Mouse (Mus musculus): ENCODE data around the gene Gm8298.

The Gm8298 gene

DNA sequence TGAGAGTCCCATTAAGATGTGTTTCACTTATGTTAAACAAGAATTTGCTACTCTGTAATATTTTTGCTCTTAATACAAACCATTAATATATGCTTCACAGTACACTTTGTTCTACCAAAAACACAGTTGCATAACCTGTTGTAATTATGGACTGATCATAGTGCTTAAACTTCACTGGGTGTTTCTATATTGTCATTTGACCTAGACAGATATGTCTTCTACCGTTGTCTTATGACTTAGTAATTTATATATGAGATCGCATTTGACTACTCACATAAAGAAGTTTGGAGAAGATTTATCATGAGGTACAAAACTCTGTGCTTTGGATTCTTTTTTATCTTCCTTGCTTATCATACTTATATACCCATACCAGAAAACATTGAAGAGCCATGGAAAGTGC is at the start of gene Gm8298:
Gene Gm8298 (plus strand): TSS at position 301 of the 400 bp plus-strand sequence.
- 91% methylated on average over 2 of the region's 2 CpGs for WGBS

- WGBS, result 21% methylated on average over 2 of the region's 2 CpGs
Measured at GRCm38 (mm10) chr3:59870765-59871164, 9.9 kb downstream of the Gm8298 start.

DNA sequence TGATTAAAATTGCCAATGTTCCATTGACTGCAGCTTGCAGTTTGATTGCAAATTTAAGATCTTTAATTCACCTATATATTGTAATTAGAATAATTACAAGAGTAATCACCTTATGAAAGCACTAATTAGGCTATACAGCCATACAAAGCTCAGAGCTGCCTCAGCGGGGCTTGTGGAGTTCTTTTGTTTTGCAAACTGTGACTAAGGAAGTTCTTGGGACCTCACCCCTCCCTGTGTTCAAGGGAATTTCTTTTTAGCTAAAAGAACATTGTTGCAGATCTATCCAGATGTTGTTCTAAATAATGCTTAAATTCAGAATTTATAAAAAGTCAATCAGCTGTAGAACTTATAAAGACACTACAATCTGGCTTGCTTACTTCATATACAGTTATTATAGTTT is 16.8 kb downstream of the Gm8298 start:
- WGBS, result 51% methylated on average over 1 of the region's 1 CpGs

DNA sequence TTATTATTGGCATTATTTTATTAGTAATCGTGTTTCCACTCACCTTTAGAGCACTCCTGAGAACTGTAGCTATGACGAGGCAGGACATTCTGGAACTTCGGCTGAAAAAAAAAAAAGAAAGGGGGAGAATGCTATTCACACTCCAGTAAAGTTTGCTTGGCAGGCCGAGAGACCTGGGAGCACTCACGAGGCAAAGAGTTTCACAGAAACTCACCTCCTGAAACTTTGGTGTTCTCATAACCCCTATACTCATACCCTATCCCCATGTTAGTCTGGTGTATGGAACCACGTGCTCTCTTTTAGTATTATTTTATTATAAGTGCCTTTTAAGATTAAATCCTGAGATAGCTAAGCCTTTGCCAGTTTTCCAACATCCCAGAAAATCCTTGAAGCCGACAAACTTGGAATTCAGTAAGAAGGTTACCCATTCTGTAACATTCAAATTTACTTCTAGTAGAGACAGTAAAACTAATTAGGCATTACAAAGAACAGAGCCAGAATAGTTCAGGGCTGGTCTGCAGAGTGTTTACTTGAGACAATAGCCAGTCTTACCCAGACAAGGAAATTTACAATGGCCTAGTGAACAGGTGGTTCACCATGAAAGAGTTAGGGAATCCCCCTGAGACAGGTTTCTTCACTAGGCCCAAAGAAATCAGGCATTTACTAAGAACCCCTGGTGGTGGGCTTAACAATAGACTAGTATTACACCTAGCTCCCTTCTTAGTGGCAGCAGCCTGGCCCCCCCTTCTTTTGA is 19.1 kb downstream of the Gm8298 start:
- 80% methylated on average over 7 of the region's 7 CpGs for WGBS

- WGBS, result 68% methylated on average over 2 of the region's 2 CpGs
Measured at GRCm38 (mm10) chr3:59893276-59893675, 32.4 kb downstream of the Gm8298 start.

DNA sequence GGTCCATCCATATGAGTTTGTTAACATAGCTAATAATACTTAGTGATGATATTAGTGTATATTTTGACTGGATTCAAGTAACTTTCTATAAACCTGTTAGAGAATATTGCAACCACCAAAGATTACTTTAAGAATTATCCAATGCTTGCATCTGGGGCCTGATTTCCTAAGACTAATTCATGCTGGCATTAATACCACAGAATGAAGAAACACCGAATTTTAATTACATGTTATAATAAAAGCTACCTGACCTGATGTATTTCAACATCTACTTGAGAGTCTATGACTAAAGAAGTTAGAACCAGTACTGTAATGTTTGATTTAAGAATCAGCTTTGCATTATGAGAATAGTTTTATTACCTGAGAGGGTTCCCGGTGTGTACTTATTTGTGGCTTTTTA is 64.1 kb downstream of the Gm8298 start, which contains the start of gene C130079G13Rik:
Gene C130079G13Rik (plus strand): TSS at position 301 of the 400 bp plus-strand sequence.
- WGBS, result 86% methylated on average over 2 of the region's 2 CpGs
